Mouse (Mus musculus) adrenal gland (tissue): ENCODE measurements at regions not wholly inside any gene's neighbourhood (a gene's known extent, or its start where the extent isn't known, plus 50 kb on each side); places are given as distances from the start of the nearest gene placed in this dataset.

Experiments used
- intact Hi-C: fragments of 180-260 bp; cut with DNase I; formaldehyde crosslinking; loops from one replicate; pipeline ENCODE4 v1.15.1; 2025

GRCm38 (mm10) chr19:26473211-26473610, 131.6 kb upstream of the Smarca2 start:
- intact Hi-C loops, result no loop called here

- intact Hi-C loops, result no loop called here
These were observed 129.7 kb upstream of the Smarca2 start for GRCm38 (mm10) chr19:26475197-26475596.

DNA sequence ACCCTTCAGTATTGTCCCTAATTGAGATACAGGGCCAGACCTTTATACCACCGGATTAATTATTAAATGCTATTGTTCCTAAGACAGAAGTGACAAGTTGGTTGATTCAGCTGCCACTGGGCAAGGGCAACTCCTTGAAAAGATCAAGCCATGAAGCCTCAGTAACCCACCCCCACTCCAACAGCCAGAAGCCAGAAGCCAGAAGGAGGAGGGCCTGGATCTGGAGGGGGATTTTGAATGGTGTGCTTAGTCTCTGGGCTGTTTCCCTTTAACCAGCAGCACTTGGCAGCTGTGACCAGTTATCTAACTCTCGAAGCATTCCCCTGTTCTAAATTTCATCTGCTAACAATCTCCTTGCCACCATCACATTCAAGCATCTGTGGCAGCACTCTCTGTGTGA, 129.1 kb upstream of the Smarca2 start:
- intact Hi-C loops, result no loop called here

DNA sequence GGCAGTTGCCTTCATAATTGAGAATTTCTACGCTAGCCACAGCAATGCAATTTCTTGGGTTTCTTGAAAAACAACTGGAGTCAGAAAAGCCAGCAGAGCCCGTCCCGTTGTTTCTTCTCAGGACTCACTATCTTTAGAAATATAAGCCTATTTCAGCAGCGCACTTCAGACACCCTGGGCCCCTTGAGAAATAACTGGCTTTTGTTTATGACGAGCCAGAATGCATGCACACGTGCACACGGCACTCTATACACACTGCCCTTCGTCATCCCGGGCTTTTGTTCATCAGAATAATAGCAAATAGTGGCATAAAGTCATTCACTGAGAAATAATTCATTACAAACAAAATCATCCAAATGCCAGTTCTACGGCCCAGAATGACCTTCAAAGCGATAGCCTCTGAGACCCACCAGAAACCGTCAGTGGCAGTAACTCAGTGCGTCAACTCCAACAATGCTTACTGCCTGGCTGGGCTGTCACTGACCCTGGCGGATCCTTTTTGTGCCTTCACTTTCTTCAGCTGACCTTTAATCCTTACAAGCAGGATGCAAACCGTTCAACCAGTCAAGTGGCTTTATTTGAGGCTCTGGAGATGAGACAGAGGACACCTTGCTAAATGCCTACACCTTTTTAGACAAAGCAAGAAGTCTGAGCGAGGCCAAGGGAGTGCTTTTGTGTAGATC, 126.7 kb upstream of the Smarca2 start:
- intact Hi-C loops, result no loop called here

DNA sequence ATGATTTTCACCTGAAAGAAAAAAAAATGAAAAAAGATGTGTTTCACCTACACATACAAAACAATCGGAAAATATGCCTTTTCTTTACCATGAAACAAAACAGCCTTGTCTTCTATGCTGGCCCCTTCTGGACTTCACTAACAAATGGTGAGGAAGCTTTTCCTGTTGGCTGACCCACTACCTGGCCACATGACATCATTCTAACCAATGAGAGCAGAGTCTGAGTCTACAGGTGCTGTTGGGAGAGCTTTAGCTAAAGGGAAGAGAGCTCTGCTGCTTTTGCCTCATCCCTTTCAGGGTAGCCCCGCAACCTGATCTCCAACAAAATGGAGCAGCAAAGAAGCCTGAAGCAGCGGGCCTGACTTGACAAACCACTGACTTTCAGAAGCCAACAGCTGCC, 120.5 kb upstream of the Smarca2 start:
- intact Hi-C loops, result no loop called here

GRCm38 (mm10) chr19:26492806-26493205, 112.0 kb upstream of the Smarca2 start:
- intact Hi-C loops, result no loop called here

DNA sequence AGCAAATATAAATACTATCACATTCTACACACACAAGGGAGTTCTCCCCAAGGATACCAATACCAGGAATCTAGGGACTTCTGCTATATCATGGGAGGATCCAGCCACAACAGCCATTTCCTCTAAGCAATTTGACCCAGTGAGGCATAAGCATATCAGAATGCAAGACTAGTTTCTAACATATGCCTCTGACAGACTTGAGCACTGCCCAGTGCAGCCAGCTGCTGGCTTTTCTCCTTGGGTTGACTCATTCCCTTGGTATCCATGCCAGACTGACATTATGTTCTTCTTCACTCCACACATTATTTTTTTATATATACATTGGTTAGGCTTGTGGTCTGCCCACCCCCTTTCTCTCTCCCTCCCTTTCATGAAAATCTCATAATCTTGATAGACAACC, 103.8 kb upstream of the Smarca2 start:
- intact Hi-C loops, result no loop called here

DNA sequence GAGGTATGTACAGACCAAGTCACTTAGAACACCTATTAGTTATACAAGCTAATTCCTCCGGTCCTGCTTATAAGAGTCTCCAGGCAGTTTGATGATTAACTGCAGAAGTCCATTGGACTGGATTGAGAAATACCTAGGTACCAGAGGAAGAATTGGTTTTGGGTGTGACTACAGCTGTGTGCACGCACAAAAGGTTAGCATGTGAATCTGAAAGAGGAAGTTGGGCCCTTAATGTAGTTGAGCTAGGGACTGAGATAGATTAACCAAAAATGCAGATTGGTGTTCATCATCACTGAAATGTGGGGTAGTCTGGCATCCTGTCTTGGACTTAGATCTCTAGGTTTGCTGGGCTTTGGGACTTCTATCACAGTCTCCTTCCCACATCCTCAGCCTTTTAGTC, 100.8 kb upstream of the Smarca2 start:
- intact Hi-C loops, result no loop called here

GRCm38 (mm10) chr19:26506802-26507201, 98.0 kb upstream of the Smarca2 start:
- intact Hi-C loops, result no loop called here

GRCm38 (mm10) chr19:26507986-26508385, 96.9 kb upstream of the Smarca2 start:
- intact Hi-C loops, result no loop called here

DNA sequence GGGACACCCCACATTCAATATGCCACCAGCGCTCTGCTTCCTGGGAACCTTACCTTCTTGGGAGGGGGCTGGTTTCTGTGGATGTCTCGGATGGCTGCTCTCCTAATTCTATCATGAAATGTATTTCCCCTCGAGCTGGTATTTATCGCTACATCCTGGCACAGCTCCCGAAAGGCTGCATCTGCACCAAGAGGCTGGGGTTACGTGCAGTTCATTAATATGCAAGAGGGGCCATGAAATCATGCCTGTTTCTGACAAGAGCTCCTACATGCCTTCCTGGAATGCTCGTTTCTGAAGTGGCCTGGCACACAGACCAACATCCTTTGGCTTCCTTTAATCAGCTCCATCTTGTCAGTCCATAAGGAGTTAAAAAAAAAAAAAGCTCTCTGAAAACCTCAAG, 96.2 kb upstream of the Smarca2 start:
- intact Hi-C loops, result no loop called here

GRCm38 (mm10) chr19:26509240-26509639, 95.6 kb upstream of the Smarca2 start:
- intact Hi-C loops, result no loop called here

DNA sequence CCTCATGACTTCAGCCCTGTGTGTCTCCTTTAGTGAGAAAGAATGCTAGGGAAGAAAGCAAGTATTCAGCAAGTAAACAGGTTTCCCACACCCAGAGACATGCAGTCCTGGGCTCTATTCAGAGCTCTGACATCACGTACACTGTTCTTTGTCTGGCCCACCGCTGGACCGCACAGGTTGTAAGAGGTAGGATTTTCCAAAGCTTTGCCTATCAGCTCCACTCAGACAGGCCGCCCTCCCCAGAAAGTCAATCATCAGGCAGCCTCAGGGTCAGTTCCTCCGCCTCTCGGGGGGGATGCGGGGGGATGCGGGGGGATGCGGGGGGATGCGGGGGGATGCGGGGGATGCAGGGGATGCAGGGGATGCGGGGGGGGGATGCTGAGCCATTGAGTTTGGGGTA, 94.7 kb upstream of the Smarca2 start:
- intact Hi-C loops, result no loop called here

GRCm38 (mm10) chr19:26510887-26511286, 94.0 kb upstream of the Smarca2 start:
- intact Hi-C loops, result no loop called here

DNA sequence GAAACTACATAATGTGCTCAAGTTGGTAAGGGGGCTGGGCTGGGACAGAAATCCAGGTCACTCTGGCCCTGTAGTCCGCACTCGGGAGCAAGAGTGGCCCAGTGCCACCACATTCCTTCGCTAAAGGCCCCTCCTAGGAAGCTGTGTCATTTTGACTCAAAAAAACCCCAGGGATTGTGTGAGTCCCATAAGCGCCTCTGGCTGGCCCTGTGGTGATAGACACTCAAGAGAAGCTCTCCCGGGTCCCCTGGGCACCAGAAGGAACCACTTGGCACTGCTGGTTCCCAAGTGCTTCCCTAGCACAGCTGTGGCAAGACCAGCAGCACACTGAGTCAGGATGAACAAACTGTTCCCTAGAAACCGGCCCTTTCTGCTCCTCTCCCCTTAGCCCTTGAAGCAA, 93.1 kb upstream of the Smarca2 start:
- intact Hi-C loops, result no loop called here

DNA sequence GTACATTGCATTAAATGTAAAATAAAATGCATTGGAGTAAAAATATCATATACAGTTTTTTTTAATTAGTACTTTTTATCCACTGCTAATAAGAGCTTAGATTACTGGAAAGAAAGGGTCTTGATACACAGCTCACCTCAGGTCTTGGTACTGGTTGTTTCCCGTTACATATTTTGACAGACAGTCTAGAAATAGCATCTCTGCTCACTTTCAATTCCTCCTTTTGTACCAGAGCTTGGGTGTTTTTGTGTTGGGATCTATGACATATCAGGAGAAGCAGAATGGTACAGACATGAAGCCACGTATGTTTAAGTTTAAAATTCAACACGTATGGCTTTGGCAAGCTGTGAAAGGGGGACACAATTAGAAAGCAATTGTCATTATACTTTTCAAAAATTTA, 80.3 kb upstream of the Smarca2 start:
- intact Hi-C loops, result no loop called here

- intact Hi-C loops, result no loop called here
These were observed 73.5 kb upstream of the Smarca2 start for GRCm38 (mm10) chr19:26531390-26531789.

DNA sequence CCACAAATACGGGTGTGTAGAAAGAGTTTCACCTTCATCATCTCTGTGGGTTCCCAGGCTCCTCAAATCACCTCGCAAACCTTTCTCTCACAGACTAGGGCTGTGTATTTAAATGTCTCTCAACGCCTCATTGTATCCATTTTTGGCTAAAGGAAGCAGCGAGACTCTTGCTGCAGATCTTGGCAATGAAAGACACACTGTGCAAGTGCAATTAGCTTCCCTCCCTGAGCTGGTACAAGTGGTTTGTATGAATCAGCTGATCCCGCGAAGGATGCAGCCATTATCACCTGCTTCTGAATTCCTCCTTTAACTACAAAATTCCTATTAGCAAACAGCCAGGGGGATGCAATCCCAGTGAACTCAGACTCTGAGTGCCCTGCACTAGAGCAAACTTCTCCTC, 72.3 kb upstream of the Smarca2 start:
- intact Hi-C loops, result no loop called here

GRCm38 (mm10) chr19:26545671-26546070, 59.2 kb upstream of the Smarca2 start:
- intact Hi-C loops, result no loop called here

DNA sequence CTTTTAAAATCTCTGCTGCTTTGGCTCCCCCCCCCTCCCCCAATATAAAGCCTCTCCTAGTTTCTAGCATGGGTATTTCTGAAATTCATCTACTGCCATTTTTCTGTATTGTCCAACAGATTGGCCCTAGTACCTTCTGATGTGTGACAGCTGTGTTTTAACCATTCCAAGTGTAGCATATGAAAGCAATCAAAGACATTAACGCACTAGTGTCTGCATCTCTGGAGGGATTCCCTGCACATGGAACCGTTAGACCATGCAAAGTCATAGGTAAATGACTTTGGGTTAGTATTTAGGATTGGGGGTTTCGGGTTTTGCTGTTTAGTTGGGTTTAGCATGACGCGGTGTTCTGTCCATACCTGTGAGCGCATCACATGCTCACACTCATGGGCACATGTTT, 57.3 kb upstream of the Smarca2 start:
- intact Hi-C loops, result no loop called here

- intact Hi-C loops, result no loop called here
These were observed 56.1 kb upstream of the Smarca2 start for GRCm38 (mm10) chr19:26548562-26549270.

GRCm38 (mm10) chr19:26550299-26550698, 54.6 kb upstream of the Smarca2 start:
- intact Hi-C loops, result no loop called here
